Mouse (Mus musculus): ENCODE results near the gene Ica1. TPM values are rescaled to one million over a fixed set of nuclear protein-coding genes. Genes with fewer than 3 reads are reported as not detected.

The Ica1 gene
- polyA plus RNA-seq, 2 experiments = 1.9 to 5.5 TPM

- H3K9me3 ChIP-seq (ENCODE audit: control insufficient read depth, low read length) = no peaks in the 10 kb centered on the region
- WGBS (ENCODE audit: insufficient replicate concordance) = 74% methylated on average over 11 of the region's 11 CpGs
- ATAC-seq (ENCODE audit: insufficient read depth) (no peak), DNase-seq (ENCODE audit: low read depth in 3 of 3, low spot score in 3 of 3) (no peak)
- no peak for TF ChIP-seq EP300 (IDR thresholded peaks at IDR 0.05; ENCODE audit: low read depth)
- TF ChIP-seq CTCF (IDR thresholded peaks at IDR 0.05; ENCODE audit: low read depth) = no peak
- H3K27me3 ChIP-seq (ENCODE audit: control insufficient read depth, insufficient read depth, low read length) = no peaks in the 10 kb centered on the region
- H3K4me2 ChIP-seq (ENCODE audit: low read depth) = no peak overlapping the region
- H3K36me3 ChIP-seq (replicated peaks; ENCODE audit: control insufficient read depth, insufficient read depth, low read depth) = no peaks in the 10 kb centered on the region
- no peak overlapping the region for H3K4me3 ChIP-seq (ENCODE audit: insufficient read depth in 1 of 2, low read depth in 2 of 2, low read length in 2 of 2)
- H3K4me1 ChIP-seq (replicated peaks; ENCODE audit: control insufficient read depth in 2 of 2, insufficient read depth in 2 of 2, low read length in 1 of 2) = peaks cover 0 to 3% of the 10 kb centered on the region in 2 experiments; a peak in 1 of 4 replicates
- H3K27ac ChIP-seq = no peak overlapping the region
- H3K9ac ChIP-seq (replicated peaks) = no peak overlapping the region
These were observed 85.0 kb downstream of the Ica1 start for GRCm38 (mm10) chr6:8693141-8693881.

- no peak overlapping the region for H3K4me3 ChIP-seq (ENCODE audit: insufficient read depth in 1 of 2, low read depth in 2 of 2, low read length in 2 of 2)
- H3K4me2 ChIP-seq (ENCODE audit: low read depth) = no peak overlapping the region
- H3K27me3 ChIP-seq (ENCODE audit: control insufficient read depth, insufficient read depth, low read length) = no peaks in the 10 kb centered on the region
- peaks cover 0 to 4% of the 10 kb centered on the region in 2 experiments; a peak in 1 of 4 replicates for H3K4me1 ChIP-seq (replicated peaks; ENCODE audit: control insufficient read depth in 2 of 2, insufficient read depth in 2 of 2, low read length in 1 of 2)
- no peak overlapping the region for H3K9ac ChIP-seq (replicated peaks)
- WGBS (ENCODE audit: insufficient replicate concordance) = 38% methylated on average over 2 of the region's 2 CpGs
- no peak overlapping the region for H3K27ac ChIP-seq
- no peaks in the 10 kb centered on the region for H3K9me3 ChIP-seq (ENCODE audit: control insufficient read depth, low read length)
- no peaks in the 10 kb centered on the region for H3K36me3 ChIP-seq (replicated peaks; ENCODE audit: control insufficient read depth, insufficient read depth, low read depth)
- DNase-seq (ENCODE audit: low read depth in 3 of 3, low spot score in 3 of 3) (no peak), ATAC-seq (ENCODE audit: insufficient read depth) (no peak)
- no peak for TF ChIP-seq CTCF (IDR thresholded peaks at IDR 0.05; ENCODE audit: low read depth)
- TF ChIP-seq EP300 (IDR thresholded peaks at IDR 0.05; ENCODE audit: low read depth) = no peak
These were observed 86.9 kb downstream of the Ica1 start for GRCm38 (mm10) chr6:8691199-8691975.

- no peaks in the 10 kb centered on the region for H3K9me3 ChIP-seq (ENCODE audit: control insufficient read depth, low read length)
- H3K36me3 ChIP-seq (replicated peaks; ENCODE audit: control insufficient read depth, insufficient read depth, low read depth) = no peaks in the 10 kb centered on the region
- WGBS (ENCODE audit: insufficient replicate concordance) = 58% methylated on average over 3 of the region's 3 CpGs
- DNase-seq (ENCODE audit: low read depth in 3 of 3, low spot score in 3 of 3) = no peak
- TF ChIP-seq EP300 (IDR thresholded peaks at IDR 0.05; ENCODE audit: low read depth) = no peak
- TF ChIP-seq CTCF (IDR thresholded peaks at IDR 0.05; ENCODE audit: low read depth) = no peak
- H3K27me3 ChIP-seq (ENCODE audit: control insufficient read depth, insufficient read depth, low read length) = no peaks in the 10 kb centered on the region
- no peak overlapping the region for H3K4me2 ChIP-seq (ENCODE audit: low read depth)
- ATAC-seq (ENCODE audit: insufficient read depth) = no peak
- peaks cover 0 to 6% of the 10 kb centered on the region in 2 experiments; a peak in 2 of 4 replicates for H3K4me1 ChIP-seq (replicated peaks; ENCODE audit: control insufficient read depth in 2 of 2, insufficient read depth in 2 of 2, low read length in 1 of 2)
- H3K9ac ChIP-seq (replicated peaks) = no peak overlapping the region
- H3K4me3 ChIP-seq (ENCODE audit: insufficient read depth in 1 of 2, low read depth in 2 of 2, low read length in 2 of 2) = no peak overlapping the region
- H3K27ac ChIP-seq = no peak overlapping the region
These were observed 87.8 kb downstream of the Ica1 start for GRCm38 (mm10) chr6:8690441-8690840.

- Histone ChIP-seq H3K4me2 (ENCODE audit: low read depth) (no peak overlapping the region), H3K27ac (no peak overlapping the region), H3K36me3 (replicated peaks; ENCODE audit: control insufficient read depth, insufficient read depth, low read depth) (no peaks in the 10 kb centered on the region), H3K9ac (replicated peaks) (no peak overlapping the region), H3K4me1 (replicated peaks; ENCODE audit: control insufficient read depth in 2 of 2, insufficient read depth in 2 of 2, low read length in 1 of 2) (peaks cover 0 to 3% of the 10 kb centered on the region in 2 experiments; a peak in 2 of 4 replicates), H3K4me3 (ENCODE audit: insufficient read depth in 1 of 2, low read depth in 2 of 2, low read length in 2 of 2) (no peak overlapping the region), H3K27me3 (ENCODE audit: control insufficient read depth, insufficient read depth, low read length) (no peaks in the 10 kb centered on the region), H3K9me3 (ENCODE audit: control insufficient read depth, low read length) (no peaks in the 10 kb centered on the region)
- DNase-seq (ENCODE audit: low read depth in 3 of 3, low spot score in 3 of 3) (no peak), ATAC-seq (ENCODE audit: insufficient read depth) (no peak)
- TF ChIP-seq CTCF (IDR thresholded peaks at IDR 0.05; ENCODE audit: low read depth) (no peak), EP300 (IDR thresholded peaks at IDR 0.05; ENCODE audit: low read depth) (no peak)
- 62% methylated on average over 14 of the region's 14 CpGs for WGBS (ENCODE audit: insufficient replicate concordance)
These were observed 91.4 kb downstream of the Ica1 start for GRCm38 (mm10) chr6:8686678-8687580.

All from liver, embryonic 14.5 days (tissue).